Mouse (Mus musculus) forebrain, postnatal 0 days (tissue): ENCODE results near the gene Insyn1. TPM values are rescaled to one million over a fixed set of nuclear protein-coding genes. Genes with fewer than 3 reads are reported as not detected.
A peak's percentile ranks its signal among the peaks of the same experiment; 100 is the strongest.

Source experiments
- ATAC-seq: fragments of 200-750 bp; cut with Nextera tagmentation; 2 replicates; pipeline ENCODE4 v1.8.0; 2017; ENCODE audit warnings: mild to moderate bottlenecking, moderate library complexity
- DNase-seq: peaks from one replicate; pipeline ENCODE4 v3.0.0-alpha.2; 2015
- H3K27ac ChIP-seq: fragments of 300-500 bp; sonication (generic); 2 replicates; pipeline ENCODE4 v1.5.1; 2014; ENCODE audit warnings: low read depth, mild to moderate bottlenecking, antibody characterized with exemption, low read length, moderate library complexity, mixed read lengths
- H3K27me3 ChIP-seq: fragments of 300-500 bp; sonication (generic); 2 replicates; pipeline ENCODE4 v1.6.1; 2014; ENCODE audit warnings: mild to moderate bottlenecking, low read length, mixed read lengths; ENCODE audit not compliant: insufficient read depth
- H3K36me3 ChIP-seq: fragments of 300-500 bp; sonication (generic); 2 replicates; pipeline ENCODE4 v1.6.1; 2014; ENCODE audit warnings: mild to moderate bottlenecking, moderate library complexity; ENCODE audit not compliant: insufficient read depth
- H3K4me1 ChIP-seq: fragments of 300-500 bp; sonication (generic); 2 replicates; pipeline ENCODE4 v1.6.1; 2014; ENCODE audit warnings: antibody characterized with exemption; ENCODE audit not compliant: insufficient read depth
- H3K4me2 ChIP-seq: fragments of 300-500 bp; sonication (generic); 2 replicates; pipeline ENCODE4 v1.6.1; 2014; ENCODE audit warnings: low read depth, mild to moderate bottlenecking, moderate library complexity
- H3K4me3 ChIP-seq: fragments of 300-500 bp; sonication (generic); 2 replicates; pipeline ENCODE4 v1.5.1; 2014; ENCODE audit warnings: low read depth, low read length, mixed read lengths
- H3K9ac ChIP-seq: fragments of 300-500 bp; sonication (generic); 2 replicates; pipeline ENCODE4 v1.6.1; 2014; ENCODE audit warnings: mild to moderate bottlenecking
- H3K9me3 ChIP-seq: fragments of 300-500 bp; sonication (generic); 2 replicates; pipeline ENCODE4 v1.6.1; 2016; ENCODE audit warnings: low read length
- CTCF ChIP-seq: sonication (generic); IDR thresholded peaks from 2 replicates; pipeline ENCODE4 v1.5.1; 2016; ENCODE audit warnings: antibody characterized with exemption, control low read depth, low read depth
- WGBS: fragments of 180-500 bp; shearing (Covaris S2); extraction: QIAGEN DNeasy Blood & Tissue Kit; methylation state at CpG from one replicate; pipeline ENCODE4 v1.1.7; 2014; 5-methylcytosine and 5-hydroxymethylcytosine counted together
- polyA plus RNA-seq: library from polyadenylated mRNA; unstranded; fragments of >200 nt; fragmentation: Nextera tagmentation; extraction: Ambion mirVana; gene quantifications from 2 replicates; pipeline ENCODE4 v1.2.1, GENCODE M21; 2015
- total RNA-seq: library from RNA; depleted of rRNA; stranded (reverse); fragments of >200 nt; gene quantifications from 2 replicates; pipeline ENCODE4 v1.2.3, GENCODE M21; 2014

The Insyn1 gene
- total and polyA plus RNA-seq, 2 experiments from 2014 or later = 6.0 to 65.3 TPM

GRCm38 (mm10) chr9:58443061-58443460 lies 45.3 kb upstream of the Insyn1 start:
- Histone ChIP-seq H3K4me1 (peaks cover 28% of the 10 kb centered on the region), H3K27ac (no peak overlapping the region), H3K4me3 (no peak overlapping the region), H3K9ac (no peak overlapping the region), H3K4me2 (no peak overlapping the region), H3K27me3 (no peaks in the 10 kb centered on the region), H3K36me3 (no peaks in the 10 kb centered on the region), H3K9me3 (no peaks in the 10 kb centered on the region)
- WGBS = 56% methylated on average over 3 of the region's 3 CpGs
- DNase-seq (no peak), ATAC-seq (no peak)
- TF ChIP-seq CTCF = no peak

GRCm38 (mm10) chr9:58446829-58447228 lies 41.6 kb upstream of the Insyn1 start:
- DNase-seq (no peak), ATAC-seq (0 out of 2 replicates have a peak, but pooled peaks have one; percentile 34)

DNA sequence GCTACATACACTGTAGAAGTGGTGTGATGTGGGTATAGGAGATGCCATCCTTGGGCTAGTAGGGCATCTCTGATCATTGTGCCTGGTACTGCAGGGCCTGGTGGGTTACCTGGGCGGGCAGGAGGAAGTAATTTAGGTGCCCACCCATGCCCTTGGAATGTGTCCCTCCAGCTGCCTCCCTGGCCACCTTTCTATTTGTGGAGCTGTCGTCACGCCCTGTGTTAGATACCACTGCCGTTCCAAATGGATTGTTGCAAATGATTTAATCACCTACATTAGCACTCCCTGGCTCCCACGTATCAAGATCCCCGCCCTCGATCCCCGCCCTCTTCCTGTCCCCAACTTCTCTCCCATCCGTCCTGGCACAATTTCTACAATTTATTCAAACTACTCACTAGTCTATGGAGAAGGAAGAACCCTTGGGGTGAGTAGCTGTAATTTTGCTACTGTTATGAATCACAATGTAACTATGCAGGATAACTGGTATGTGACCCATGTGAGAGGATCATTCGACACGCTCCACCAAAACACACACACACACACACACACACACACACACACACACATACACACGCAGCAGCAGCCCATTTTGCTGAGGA lies 40.3 kb upstream of the Insyn1 start:
- 88% methylated on average over 12 of the region's 12 CpGs for WGBS
- ATAC-seq (no peak), DNase-seq (no peak)
- TF ChIP-seq CTCF = no peak
- no peak overlapping the region for H3K4me2 ChIP-seq
- no peak overlapping the region for H3K4me3 ChIP-seq
- H3K36me3 ChIP-seq = no peaks in the 10 kb centered on the region
- H3K27ac ChIP-seq = no peak overlapping the region
- peaks cover 4% of the 10 kb centered on the region for H3K4me1 ChIP-seq
- no peaks in the 10 kb centered on the region for H3K27me3 ChIP-seq
- H3K9me3 ChIP-seq = no peaks in the 10 kb centered on the region
- H3K9ac ChIP-seq = no peak overlapping the region

More at GRCm38 (mm10) chr9:58446829-58447228, 41.6 kb upstream of the Insyn1 start:
- Histone ChIP-seq H3K4me3 (no peak overlapping the region), H3K9me3 (no peaks in the 10 kb centered on the region), H3K36me3 (no peaks in the 10 kb centered on the region), H3K9ac (no peak overlapping the region), H3K4me1 (peaks cover 13% of the 10 kb centered on the region), H3K27ac (no peak overlapping the region), H3K4me2 (no peak overlapping the region), H3K27me3 (no peaks in the 10 kb centered on the region)
- TF ChIP-seq CTCF = no peak
- WGBS = 31% methylated on average over 4 of the region's 4 CpGs

DNA sequence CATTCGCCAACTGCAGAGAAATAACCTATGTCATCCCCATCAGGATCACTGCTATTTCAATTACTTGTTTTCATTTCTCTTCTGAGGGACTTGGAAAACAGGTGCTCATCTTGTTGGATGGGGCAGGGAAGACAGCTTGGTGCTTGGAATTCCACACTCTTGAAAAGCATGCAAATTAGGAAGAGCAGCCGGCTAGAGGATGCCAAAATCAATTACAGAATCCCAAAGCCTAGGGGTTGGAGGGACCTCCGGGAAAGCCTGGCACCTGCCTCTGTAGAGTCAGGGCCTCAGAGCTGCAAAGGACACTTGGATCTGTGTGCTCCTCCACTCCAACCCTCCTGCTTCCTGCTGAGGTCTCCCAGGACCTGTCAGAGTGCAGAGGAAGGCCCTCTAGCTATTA lies 38.9 kb upstream of the Insyn1 start:
- no peaks in the 10 kb centered on the region for H3K36me3 ChIP-seq
- no peak overlapping the region for H3K4me3 ChIP-seq
- ATAC-seq (peak; percentile 56; the same call in 1 of the 2 replicates), DNase-seq (no peak)
- WGBS = 14% methylated on average over 3 of the region's 3 CpGs
- TF ChIP-seq CTCF = no peak
- H3K4me2 ChIP-seq = no peak overlapping the region
- H3K9me3 ChIP-seq = no peaks in the 10 kb centered on the region
- H3K27me3 ChIP-seq = no peaks in the 10 kb centered on the region
- H3K27ac ChIP-seq = peak overlapping the region; percentile 57
- no peak overlapping the region for H3K9ac ChIP-seq
- peaks cover 4% of the 10 kb centered on the region for H3K4me1 ChIP-seq

DNA sequence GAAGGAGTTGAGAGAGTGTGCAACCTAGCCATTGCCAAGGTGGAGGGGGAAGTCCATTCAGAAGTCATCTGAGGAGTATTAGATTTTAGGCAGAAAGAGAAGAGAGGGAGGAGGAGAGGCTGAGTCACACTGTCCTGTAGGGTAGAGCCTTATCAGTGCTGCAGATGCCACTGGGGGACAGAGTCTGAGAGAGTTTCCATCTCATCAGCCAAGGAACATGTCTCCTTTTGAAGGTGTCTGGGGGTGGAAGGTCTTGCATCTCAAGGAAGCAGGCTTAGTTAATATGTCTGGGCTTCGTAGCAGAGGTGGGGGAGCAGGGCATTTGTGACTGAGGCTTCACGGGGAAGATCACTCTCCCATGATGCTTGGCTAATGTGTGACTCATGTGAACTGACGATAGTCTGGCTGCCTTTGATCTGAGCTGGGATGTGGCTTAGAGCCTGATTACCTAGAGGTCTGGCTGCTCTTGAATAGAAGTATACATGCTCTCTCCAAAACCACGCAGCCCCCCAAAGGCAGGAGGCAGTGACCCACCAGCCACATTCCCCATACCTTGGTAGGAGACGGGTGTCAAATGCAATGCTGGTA lies 34.5 kb upstream of the Insyn1 start:
- no peak overlapping the region for H3K4me3 ChIP-seq
- 80% methylated on average over 5 of the region's 5 CpGs for WGBS
- H3K27me3 ChIP-seq = no peaks in the 10 kb centered on the region
- H3K4me1 ChIP-seq = peaks cover 12% of the 10 kb centered on the region
- no peak overlapping the region for H3K4me2 ChIP-seq
- no peak overlapping the region for H3K27ac ChIP-seq
- ATAC-seq (no peak), DNase-seq (no peak)
- TF ChIP-seq CTCF = no peak
- no peaks in the 10 kb centered on the region for H3K36me3 ChIP-seq
- no peak overlapping the region for H3K9ac ChIP-seq
- H3K9me3 ChIP-seq = no peaks in the 10 kb centered on the region

DNA sequence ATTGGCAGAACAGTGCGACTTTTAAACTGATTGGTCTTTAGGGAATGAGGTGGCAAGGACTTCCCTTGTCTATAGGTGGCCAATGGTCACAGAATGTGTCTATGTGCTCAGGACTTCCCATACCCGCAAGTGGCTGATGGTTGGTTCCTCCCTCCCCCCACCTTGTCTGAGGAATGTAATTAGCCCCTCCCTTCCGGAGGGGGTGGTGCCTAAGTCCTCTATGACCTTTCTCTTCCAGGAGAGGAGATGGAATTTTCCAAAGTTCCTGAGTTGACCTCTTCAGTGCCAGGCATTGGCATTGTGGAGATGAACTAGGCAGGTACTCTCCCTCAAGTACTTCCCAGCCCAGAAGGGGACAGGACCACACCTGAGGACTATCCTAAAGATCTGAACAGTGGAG lies 33.5 kb upstream of the Insyn1 start:
- no peak overlapping the region for H3K27ac ChIP-seq
- 40% methylated on average over 3 of the region's 3 CpGs for WGBS

DNA sequence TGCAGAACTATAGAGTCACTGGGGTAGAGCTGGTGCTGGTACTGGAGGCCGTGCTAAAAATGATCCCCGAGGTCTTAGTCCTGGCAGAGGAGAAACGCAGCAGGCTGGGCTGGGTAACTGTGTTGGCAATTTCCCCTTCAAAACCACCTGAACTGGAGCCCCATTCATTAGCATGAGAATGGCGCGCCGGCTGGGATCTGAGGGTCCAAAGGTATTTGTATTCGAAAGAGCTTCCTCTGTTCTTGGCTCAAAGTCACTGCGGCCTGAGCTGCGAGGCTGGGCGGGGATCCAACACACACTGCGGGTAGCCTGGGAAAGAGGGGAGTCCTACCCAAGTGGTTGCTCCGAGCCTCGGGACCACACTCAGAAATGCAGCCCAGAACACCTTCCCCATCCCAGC lies 32.6 kb upstream of the Insyn1 start:
- Histone ChIP-seq H3K27ac (no peak overlapping the region), H3K9ac (no peak overlapping the region), H3K36me3 (no peaks in the 10 kb centered on the region), H3K4me1 (peaks cover 7% of the 10 kb centered on the region; the same call in 1 of the 2 replicates), H3K9me3 (no peaks in the 10 kb centered on the region), H3K4me2 (no peak overlapping the region), H3K4me3 (no peak overlapping the region), H3K27me3 (no peaks in the 10 kb centered on the region)
- DNase-seq (peak; percentile 73), ATAC-seq (peak; percentile 43)
- no peak for TF ChIP-seq CTCF
- 3% methylated on average over 13 of the region's 13 CpGs for WGBS

More for the DNA sequence above, 33.5 kb upstream of the Insyn1 start:
- ATAC-seq (no peak), DNase-seq (no peak)
- TF ChIP-seq CTCF = no peak
- H3K4me3 ChIP-seq = no peak overlapping the region
- no peak overlapping the region for H3K4me2 ChIP-seq
- no peaks in the 10 kb centered on the region for H3K36me3 ChIP-seq
- no peak overlapping the region for H3K9ac ChIP-seq
- H3K9me3 ChIP-seq = no peaks in the 10 kb centered on the region
- H3K27me3 ChIP-seq = no peaks in the 10 kb centered on the region
- peaks cover 7% of the 10 kb centered on the region for H3K4me1 ChIP-seq
